Mouse (Mus musculus) layer of hippocampus, adult 2 months (tissue): ENCODE results near the gene Serpinb13. TPM values are rescaled to one million over a fixed set of nuclear protein-coding genes. Genes with fewer than 3 reads are reported as not detected.
"Not testable (repeated sequence)": the region's sequence is repeated elsewhere in the genome, so short reads cannot be mapped to it uniquely, and the experiment has no call there.

Experiments
- DNase-seq, 2 experiments: peaks; one replicate each; pipeline ENCODE4 v3.0.0; 2022; ENCODE audit warnings: low spot score in 2 of 2
- H3K27ac ChIP-seq: fragments of 200-600 bp; 2 replicates; pipeline ENCODE4 v1.8.1; 2022
- H3K4me3 ChIP-seq: fragments of 200-600 bp; 2 replicates; pipeline ENCODE4 v1.8.1; 2022; ENCODE audit warnings: mild to moderate bottlenecking
- CTCF ChIP-seq: fragments of 200-600 bp; conservative IDR thresholded peaks from 2 replicates; pipeline ENCODE4 v1.8.1; 2022; ENCODE audit warnings: antibody characterized with exemption, mild to moderate bottlenecking, moderate library complexity
- long read RNA-seq, 2 experiments: library from polyadenylated mRNA; stranded (forward); transcript quantifications; one replicate each; pipeline ENCODE4 v2.0.0; 2021; ENCODE audit warnings: borderline mapping rate in 2 of 2
- total RNA-seq, 2 experiments: library from RNA; stranded (reverse); gene quantifications; 2 replicates each; pipeline ENCODE4 v1.2.3; 2021

Gene Serpinb13
- total RNA-seq, result not detected
- long read RNA-seq, experiment 1, result 0 reads
- long read RNA-seq, experiment 2, result 0 reads

DNA sequence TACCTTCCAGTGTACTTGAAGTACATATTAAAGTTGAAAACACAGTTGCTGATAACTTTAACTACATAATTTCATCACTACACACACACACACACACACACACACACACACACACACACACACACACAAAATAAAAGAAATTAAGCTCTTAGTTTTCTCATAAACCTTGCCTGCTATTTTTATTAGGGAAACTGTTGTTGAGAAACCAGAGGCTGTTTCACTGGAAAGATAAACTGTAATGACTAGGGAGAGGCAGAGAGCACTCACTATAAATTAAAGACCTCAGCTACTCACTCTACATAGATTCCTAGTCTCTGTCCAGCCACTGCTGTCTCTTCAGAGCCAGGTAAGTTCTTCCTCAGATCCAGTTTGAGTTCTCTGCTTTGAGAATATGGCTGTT, at the start of gene Serpinb13:
Gene Serpinb13, plus strand, starts transcription at position 301 of the 400 bp plus-strand sequence.
- no peak within 1 kb of the TSS for H3K27ac ChIP-seq
- DNase-seq, result no peak
- TF ChIP-seq CTCF, result no peak
- H3K4me3 ChIP-seq, result no peak within 1 kb of the TSS

DNA sequence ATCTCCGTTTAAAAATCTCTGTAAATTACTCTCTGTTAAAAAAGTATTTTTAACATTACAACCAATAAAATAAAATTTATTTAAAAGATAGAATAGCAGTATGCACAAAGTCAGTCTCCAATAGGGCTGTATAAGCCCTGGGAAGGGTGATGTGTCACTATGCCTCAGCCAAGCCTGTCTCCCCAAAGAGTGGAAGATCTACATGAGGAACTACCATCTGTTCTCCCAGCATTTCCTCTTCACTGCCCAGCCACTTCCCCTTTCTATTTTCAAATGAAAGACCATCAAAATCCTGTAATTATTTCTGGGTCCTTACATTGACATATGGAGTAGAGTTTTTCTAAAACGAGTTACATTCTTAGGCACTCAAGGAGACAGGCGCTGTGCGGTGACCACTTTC, 48.8 kb upstream of the Serpinb13 start:
- TF ChIP-seq CTCF, result no peak
- Histone ChIP-seq H3K4me3 (no peak overlapping the region), H3K27ac (no peak overlapping the region)
- DNase-seq, result no peak

DNA sequence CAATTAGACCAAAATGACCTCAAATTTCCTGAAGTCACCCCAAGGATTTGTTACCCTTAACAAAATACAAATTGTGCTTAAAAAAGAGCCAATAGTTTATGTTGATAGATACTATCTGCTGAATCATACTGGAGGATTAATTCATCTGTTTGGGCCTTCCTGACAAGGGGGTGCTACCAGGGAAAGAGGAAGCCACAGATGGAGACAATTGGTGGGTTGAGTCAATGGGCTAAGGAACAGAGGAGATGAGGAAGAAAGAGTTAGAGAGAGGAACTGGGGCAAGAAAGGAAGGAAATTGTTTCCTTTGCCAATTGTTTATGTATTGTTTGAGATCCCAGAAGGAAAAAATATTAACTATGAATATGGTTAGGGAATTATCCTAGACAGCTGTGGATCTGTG, 47.1 kb upstream of the Serpinb13 start:
- no peak for DNase-seq
- Histone ChIP-seq H3K27ac (no peak overlapping the region), H3K4me3 (no peak overlapping the region)
- TF ChIP-seq CTCF, result no peak

DNA sequence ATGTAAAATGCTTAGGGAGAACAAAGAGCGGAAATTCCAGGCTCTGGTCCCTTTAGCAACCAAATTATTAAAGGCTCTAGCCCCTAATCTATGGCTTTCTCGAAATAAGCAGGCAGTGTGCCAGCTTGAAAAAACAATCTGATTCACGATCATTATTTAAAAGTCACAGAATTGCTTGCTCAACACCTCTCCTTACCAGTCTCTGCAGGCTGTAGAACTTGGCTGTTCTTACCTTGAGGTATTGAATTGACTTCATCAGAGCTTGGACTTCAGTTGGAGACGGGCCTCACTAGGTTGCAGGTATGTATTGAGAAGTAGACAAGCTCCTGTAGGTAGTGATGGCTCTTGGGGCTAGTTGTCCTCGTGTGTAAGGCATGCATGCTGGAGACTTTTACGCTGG, 46.5 kb upstream of the Serpinb13 start, which contains the start of gene Serpinb12:
Gene Serpinb12, plus strand, starts transcription at position 185 of the 400 bp plus-strand sequence.
- TF ChIP-seq CTCF, result no peak
- DNase-seq, result no peak

DNA sequence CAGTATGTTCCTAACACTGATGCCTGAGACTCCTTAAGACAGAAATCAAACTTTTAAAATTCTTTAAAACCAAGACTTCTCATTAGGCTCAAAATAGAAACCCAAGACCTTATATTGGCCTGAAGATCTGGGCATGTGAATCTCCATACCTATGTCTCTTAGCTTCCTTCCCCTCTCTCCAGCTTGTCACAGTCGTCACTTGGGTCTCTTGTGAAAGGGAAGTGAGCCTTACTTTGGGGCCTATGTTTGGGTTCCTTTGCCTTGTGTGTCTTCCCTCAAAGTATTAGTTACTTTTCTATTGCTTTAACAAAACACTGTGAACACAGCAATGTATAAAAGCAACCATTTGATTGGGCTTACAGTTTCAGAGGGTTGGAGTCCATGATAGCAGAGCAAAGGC, 33.6 kb upstream of the Serpinb13 start:
- H3K4me3 ChIP-seq, result no peak overlapping the region
- no peak for DNase-seq
- no peak for TF ChIP-seq CTCF
- no peak overlapping the region for H3K27ac ChIP-seq

More for the DNA sequence above, 46.5 kb upstream of the Serpinb13 start, which contains the start of gene Serpinb12:
- H3K4me3 ChIP-seq, result no peak within 1 kb of the TSS
- H3K27ac ChIP-seq, result no peak within 1 kb of the TSS

DNA sequence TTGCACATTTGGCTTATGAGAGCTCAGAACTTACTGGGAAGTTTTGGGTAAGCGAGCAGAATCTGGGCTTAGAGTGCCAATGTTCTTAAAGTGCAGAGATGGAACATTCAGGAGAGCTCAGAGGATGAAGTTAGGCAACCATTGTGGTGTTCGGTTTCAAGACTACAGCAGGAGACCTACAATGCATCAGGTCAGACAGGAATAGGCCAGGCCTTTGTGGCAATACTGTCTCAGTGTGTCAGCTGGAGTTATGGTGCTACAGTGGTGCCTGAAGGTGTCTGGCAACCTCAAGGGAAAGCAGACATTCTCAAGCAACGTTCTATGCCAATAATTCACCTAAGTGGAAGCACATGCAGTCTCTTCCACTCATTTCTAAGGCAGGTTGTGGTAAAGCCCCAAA, 20.8 kb upstream of the Serpinb13 start:
- no peak for TF ChIP-seq CTCF
- Histone ChIP-seq H3K4me3 (no peak overlapping the region), H3K27ac (no peak overlapping the region)
- no peak for DNase-seq

DNA sequence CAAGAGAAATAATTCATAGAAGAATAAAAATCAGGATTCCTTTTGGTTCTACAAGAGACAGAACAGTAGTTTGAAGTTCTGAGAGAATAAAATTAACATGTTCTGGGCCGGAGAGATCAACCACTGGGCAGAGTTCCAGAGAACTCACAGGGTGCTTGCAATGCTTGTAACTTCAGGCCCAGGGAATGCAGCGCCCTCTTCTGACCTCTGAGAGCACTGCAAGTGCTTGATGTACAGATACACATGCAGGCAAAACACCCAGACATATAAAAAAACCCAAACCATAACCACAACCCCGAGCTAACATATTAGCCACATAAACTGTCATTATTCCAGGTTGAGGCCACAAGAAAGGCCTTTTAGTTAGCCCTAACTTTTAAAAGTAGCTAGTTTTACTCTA, 19.8 kb upstream of the Serpinb13 start:
- no peak overlapping the region for H3K27ac ChIP-seq
- TF ChIP-seq CTCF, result peak; percentile 64
- no peak overlapping the region for H3K4me3 ChIP-seq
- DNase-seq, result no peak

DNA sequence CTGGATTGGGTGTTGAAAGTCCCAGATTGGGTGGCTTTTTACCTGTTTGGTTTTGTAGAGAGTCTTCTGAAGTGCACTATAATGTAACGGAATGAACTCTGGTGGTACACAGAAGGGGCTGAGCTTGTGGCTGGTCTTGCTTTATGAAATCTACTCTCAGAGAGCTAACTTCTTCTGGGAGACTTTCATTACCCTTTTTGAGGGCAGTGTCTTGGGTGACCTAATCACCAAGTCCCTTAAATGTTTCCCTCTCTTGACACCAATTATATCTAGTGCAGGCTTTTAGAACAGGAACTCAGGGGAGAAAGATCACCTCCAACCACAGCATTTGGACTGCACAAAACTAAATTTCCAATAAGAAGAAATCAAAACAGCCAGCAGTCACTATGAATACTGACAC, 2.3 kb downstream of the Serpinb13 start:
- no peak for TF ChIP-seq CTCF
- Histone ChIP-seq H3K4me3 (no peak overlapping the region), H3K27ac (no peak overlapping the region)
- no peak for DNase-seq

DNA sequence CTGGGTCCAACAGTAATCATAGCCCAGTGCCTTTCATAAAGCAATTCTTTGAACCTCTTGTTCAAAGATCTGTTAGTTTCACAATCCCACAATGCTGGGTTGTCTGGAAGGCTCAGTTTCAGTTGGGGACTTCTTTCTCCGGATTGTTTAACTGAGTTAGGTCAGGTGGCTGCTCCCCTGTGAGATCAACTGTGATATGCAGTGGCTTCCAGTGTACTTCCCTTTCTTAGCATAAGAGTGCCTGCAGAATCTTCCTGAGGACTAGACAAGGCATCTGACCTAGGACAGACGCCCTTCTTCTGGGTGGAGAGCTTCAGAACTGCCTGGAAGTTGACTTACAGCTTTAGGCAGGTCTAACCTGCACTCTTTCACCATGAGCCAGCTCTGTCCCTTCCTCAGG, 3.1 kb downstream of the Serpinb13 start:
- TF ChIP-seq CTCF, result no peak
- DNase-seq, result no peak
- H3K4me3 ChIP-seq, result no peak overlapping the region
- no peak overlapping the region for H3K27ac ChIP-seq

DNA sequence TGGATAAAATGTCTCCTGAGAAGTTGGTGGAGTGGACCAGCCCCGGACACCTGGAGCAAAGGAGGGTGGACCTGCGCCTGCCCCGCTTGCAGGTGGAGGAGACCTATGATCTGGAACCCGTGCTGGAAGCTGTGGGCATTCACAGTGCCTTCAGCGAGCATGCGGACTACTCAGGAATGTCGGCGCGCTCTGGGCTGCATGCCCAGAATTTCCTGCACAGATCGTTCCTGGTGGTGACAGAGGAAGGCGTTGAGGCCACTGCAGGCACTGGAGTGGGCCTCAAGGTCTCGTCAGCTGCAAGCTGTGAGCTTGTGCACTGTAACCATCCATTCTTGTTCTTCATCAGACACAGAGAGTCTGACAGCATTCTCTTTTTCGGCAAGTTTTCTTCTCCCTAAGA, 19.6 kb downstream of the Serpinb13 start:
- TF ChIP-seq CTCF, result no peak
- no peak for DNase-seq
- Histone ChIP-seq H3K4me3 (no peak overlapping the region), H3K27ac (no peak overlapping the region)

DNA sequence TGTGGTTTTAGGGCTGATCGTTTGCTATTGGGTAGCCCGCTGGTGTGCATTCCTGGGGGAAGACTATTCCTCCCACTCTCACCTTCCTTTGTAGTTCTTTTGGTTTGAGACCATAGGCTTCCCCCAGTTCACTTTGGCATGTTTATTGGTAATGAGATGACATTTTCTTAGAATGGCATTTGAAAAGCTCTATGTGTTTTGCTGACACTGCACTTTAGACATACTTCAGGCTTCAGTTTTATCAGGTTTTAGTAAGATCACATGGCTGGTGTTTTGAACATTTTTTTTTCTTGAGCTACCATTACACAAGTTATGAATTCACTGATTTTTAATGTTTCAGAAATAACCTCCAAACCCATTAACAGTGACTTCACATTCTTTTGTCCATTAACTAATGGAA, 21.0 kb downstream of the Serpinb13 start:
- no peak for DNase-seq
- H3K27ac ChIP-seq, result no peak overlapping the region
- H3K4me3 ChIP-seq, result no peak overlapping the region
- TF ChIP-seq CTCF, result no peak

DNA sequence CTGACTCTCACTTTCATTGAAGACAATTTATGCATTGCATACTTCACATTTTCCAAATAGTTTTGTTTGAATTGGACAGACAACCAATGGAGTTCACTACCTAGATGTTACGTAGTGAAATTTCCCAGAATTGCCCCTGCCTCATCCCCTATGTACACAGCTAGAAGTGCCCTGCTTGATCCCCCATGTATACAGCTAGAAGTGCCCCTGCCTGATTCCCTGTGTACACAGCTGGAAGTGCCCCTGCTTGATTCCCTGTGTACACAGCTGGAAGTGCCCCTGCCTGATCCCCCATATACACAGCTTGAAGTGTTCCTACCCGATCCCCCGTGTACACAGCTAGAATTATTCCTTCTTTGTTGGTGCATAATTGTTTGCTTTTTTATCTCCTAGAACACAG, 25.5 kb downstream of the Serpinb13 start:
- no peak overlapping the region for H3K4me3 ChIP-seq
- no peak for DNase-seq
- no peak overlapping the region for H3K27ac ChIP-seq
- TF ChIP-seq CTCF, result no peak

DNA sequence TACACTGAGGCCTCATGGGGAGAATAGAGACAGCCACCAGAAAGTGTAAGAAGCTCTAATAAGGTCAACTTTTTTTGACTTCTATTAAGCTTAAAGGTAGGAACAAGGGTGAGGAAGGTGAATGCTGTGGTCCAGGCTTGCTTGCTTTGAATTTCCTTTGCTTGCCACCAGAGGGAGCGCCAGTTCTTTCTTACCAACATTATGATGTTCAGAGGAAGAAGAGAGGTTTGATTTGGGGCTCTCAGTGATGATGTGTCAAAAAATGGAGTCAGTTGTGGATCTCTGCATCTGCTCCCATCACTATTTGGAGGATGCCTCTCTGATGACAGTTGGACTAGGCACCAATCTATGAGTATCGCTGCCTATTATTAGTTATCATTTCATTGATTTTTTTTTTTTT, 33.7 kb downstream of the Serpinb13 start:
- peak; percentile 83 for TF ChIP-seq CTCF
- Histone ChIP-seq H3K27ac (no peak overlapping the region), H3K4me3 (no peak overlapping the region)
- DNase-seq, result peak; percentile 16 to 38

DNA sequence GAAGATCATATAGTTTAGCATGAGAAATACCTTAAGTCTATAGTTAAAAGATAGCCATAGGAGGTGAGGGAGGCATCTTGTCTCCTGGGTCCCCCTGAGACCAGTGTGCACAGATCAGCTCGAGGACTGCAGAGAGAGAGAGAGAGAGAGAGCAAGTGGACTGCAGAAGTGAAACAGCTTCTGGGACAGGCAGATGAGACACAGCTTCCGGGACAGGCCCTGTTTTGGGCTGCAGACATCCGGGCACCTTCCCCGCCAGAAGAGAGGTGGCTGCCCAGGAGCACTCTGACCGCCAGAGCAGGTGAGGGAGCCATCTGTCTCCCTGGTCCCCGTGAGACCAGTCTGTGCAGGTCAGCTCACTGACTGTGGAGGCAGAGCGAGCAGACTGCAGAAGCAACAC, 34.4 kb downstream of the Serpinb13 start:
- no peak overlapping the region for H3K4me3 ChIP-seq
- TF ChIP-seq CTCF, result no peak
- H3K27ac ChIP-seq, result no peak overlapping the region
- no peak for DNase-seq

DNA sequence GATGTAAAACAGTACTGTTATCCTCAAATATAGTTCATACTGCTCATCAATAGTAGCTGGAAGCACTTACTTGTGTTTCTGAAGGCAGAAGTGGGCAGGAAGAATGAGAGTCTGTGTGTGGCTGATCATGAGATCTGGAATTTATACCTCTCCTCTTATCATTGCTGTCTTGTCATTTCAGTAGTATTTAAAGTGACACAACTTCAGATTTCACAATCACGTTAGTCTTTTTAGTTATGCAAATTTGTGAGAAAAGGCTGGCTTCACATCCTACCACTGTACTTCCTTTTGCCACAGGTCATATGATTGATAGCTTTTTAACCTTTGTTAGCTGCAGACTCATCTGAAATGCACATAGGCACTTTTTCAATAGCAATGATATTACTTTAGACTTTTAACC, 45.1 kb downstream of the Serpinb13 start:
- no peak for DNase-seq
- no peak for TF ChIP-seq CTCF
- Histone ChIP-seq H3K27ac (no peak overlapping the region), H3K4me3 (no peak overlapping the region)

DNA sequence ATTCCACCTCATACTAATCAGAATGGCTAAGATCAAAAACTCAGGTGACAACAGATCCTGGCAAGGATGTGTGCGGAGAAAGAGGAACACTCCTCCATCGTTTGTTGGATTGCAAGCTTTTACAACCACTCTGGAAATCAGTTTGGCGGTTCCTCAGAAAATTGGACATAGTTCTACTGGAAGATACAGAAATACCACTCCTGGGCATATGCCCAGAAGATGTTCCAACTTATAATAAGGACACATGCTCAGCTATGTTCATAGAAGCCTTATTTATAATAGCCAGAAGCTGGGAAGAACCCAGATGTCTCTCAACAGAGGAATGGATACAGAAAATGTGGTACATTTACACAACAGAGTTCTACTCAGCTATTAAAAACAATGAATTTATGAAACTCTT, 53.5 kb downstream of the Serpinb13 start:
- DNase-seq, result peak in 1 of 2 experiments; percentile 5
- H3K4me3 ChIP-seq, H3K27ac ChIP-seq: not testable (repeated sequence)
